Mouse (Mus musculus): ENCODE data around the gene Tiam1. TPM values are rescaled to one million over a fixed set of nuclear protein-coding genes. Genes with fewer than 3 reads are reported as not detected.

Gene Tiam1
- polyA plus RNA-seq (2012; rRNA removed) = 14.1 and 17.8 TPM in 2 replicates

- peak; percentile 78; the same call in 1 of the 2 replicates for TF ChIP-seq CTCF (IDR thresholded peaks at IDR 0.05; ENCODE audit: borderline replicate concordance, control insufficient read depth, extremely low read depth, insufficient read depth, low read length, poor library complexity)
- TF ChIP-seq POLR2A (IDR thresholded peaks at IDR 0.05; ENCODE audit: control insufficient read depth, extremely low read depth, insufficient read depth, low read length, poor library complexity) = peak; percentile 93
- H3K4me3 ChIP-seq (ENCODE audit: control insufficient read depth, insufficient read depth, low read length) = peak within 1 kb of the TSS; percentile 58
- no peaks in the 10 kb centered on the region for H3K36me3 ChIP-seq (ENCODE audit: control insufficient read depth, insufficient read depth, low read length)
- H3K27ac ChIP-seq (ENCODE audit: control insufficient read depth, insufficient read depth, low read length) = no peak within 1 kb of the TSS
- WGBS = under 1% methylated on average over 64 of the region's 64 CpGs
- peaks cover 15% of the 10 kb centered on the region for H3K4me1 ChIP-seq (replicated peaks; ENCODE audit: control insufficient read depth, insufficient read depth, low read length)
- H3K27me3 ChIP-seq (ENCODE audit: control insufficient read depth, insufficient read depth, low read length) = no peaks in the 10 kb centered on the region
- DNase-seq = peak; percentile 96
These were observed at the start of gene Tiam1 for GRCm38 (mm10) chr16:90143760-90144516. Gene Tiam1, minus strand, starts transcription at chr16:90143769.

GRCm38 (mm10) chr16:90191289-90191688, 47.7 kb upstream of the Tiam1 start:
- no peak overlapping the region for H3K27ac ChIP-seq (ENCODE audit: control insufficient read depth, insufficient read depth, low read length)
- DNase-seq = no peak
- WGBS = 90% methylated on average over 6 of the region's 6 CpGs
- no peaks in the 10 kb centered on the region for H3K27me3 ChIP-seq (ENCODE audit: control insufficient read depth, insufficient read depth, low read length)
- no peaks in the 10 kb centered on the region for H3K4me1 ChIP-seq (replicated peaks; ENCODE audit: control insufficient read depth, insufficient read depth, low read length)
- no peak for TF ChIP-seq POLR2A (IDR thresholded peaks at IDR 0.05; ENCODE audit: control insufficient read depth, extremely low read depth, insufficient read depth, low read length, poor library complexity)
- TF ChIP-seq CTCF (IDR thresholded peaks at IDR 0.05; ENCODE audit: borderline replicate concordance, control insufficient read depth, extremely low read depth, insufficient read depth, low read length, poor library complexity) = no peak
- no peaks in the 10 kb centered on the region for H3K36me3 ChIP-seq (ENCODE audit: control insufficient read depth, insufficient read depth, low read length)
- no peak overlapping the region for H3K4me3 ChIP-seq (ENCODE audit: control insufficient read depth, insufficient read depth, low read length)

GRCm38 (mm10) chr16:90187453-90187852, 43.9 kb upstream of the Tiam1 start:
- Histone ChIP-seq H3K4me1 (replicated peaks; ENCODE audit: control insufficient read depth, insufficient read depth, low read length) (no peaks in the 10 kb centered on the region), H3K4me3 (ENCODE audit: control insufficient read depth, insufficient read depth, low read length) (no peak overlapping the region), H3K27ac (ENCODE audit: control insufficient read depth, insufficient read depth, low read length) (no peak overlapping the region), H3K36me3 (ENCODE audit: control insufficient read depth, insufficient read depth, low read length) (no peaks in the 10 kb centered on the region), H3K27me3 (ENCODE audit: control insufficient read depth, insufficient read depth, low read length) (no peaks in the 10 kb centered on the region)
- 18% methylated on average over 13 of the region's 13 CpGs for WGBS
- DNase-seq = no peak
- TF ChIP-seq POLR2A (IDR thresholded peaks at IDR 0.05; ENCODE audit: control insufficient read depth, extremely low read depth, insufficient read depth, low read length, poor library complexity) = no peak
- TF ChIP-seq CTCF (IDR thresholded peaks at IDR 0.05; ENCODE audit: borderline replicate concordance, control insufficient read depth, extremely low read depth, insufficient read depth, low read length, poor library complexity) = no peak

GRCm38 (mm10) chr16:90185928-90186588, 42.5 kb upstream of the Tiam1 start:
- H3K4me3 ChIP-seq (ENCODE audit: control insufficient read depth, insufficient read depth, low read length) = no peak overlapping the region
- H3K36me3 ChIP-seq (ENCODE audit: control insufficient read depth, insufficient read depth, low read length) = no peaks in the 10 kb centered on the region
- peak; percentile 76 for DNase-seq
- 52% methylated on average over 8 of the region's 8 CpGs for WGBS
- H3K27me3 ChIP-seq (ENCODE audit: control insufficient read depth, insufficient read depth, low read length) = no peaks in the 10 kb centered on the region
- TF ChIP-seq POLR2A (IDR thresholded peaks at IDR 0.05; ENCODE audit: control insufficient read depth, extremely low read depth, insufficient read depth, low read length, poor library complexity) (no peak), CTCF (IDR thresholded peaks at IDR 0.05; ENCODE audit: borderline replicate concordance, control insufficient read depth, extremely low read depth, insufficient read depth, low read length, poor library complexity) (no peak; the same call in 1 of the 2 replicates)
- H3K27ac ChIP-seq (ENCODE audit: control insufficient read depth, insufficient read depth, low read length) = no peak overlapping the region
- no peaks in the 10 kb centered on the region for H3K4me1 ChIP-seq (replicated peaks; ENCODE audit: control insufficient read depth, insufficient read depth, low read length)

GRCm38 (mm10) chr16:90184135-90184534, 40.6 kb upstream of the Tiam1 start:
- 96% methylated on average over 6 of the region's 6 CpGs for WGBS
- Histone ChIP-seq H3K27me3 (ENCODE audit: control insufficient read depth, insufficient read depth, low read length) (no peaks in the 10 kb centered on the region), H3K27ac (ENCODE audit: control insufficient read depth, insufficient read depth, low read length) (no peak overlapping the region), H3K4me3 (ENCODE audit: control insufficient read depth, insufficient read depth, low read length) (no peak overlapping the region), H3K36me3 (ENCODE audit: control insufficient read depth, insufficient read depth, low read length) (no peaks in the 10 kb centered on the region), H3K4me1 (replicated peaks; ENCODE audit: control insufficient read depth, insufficient read depth, low read length) (no peaks in the 10 kb centered on the region)
- TF ChIP-seq CTCF (IDR thresholded peaks at IDR 0.05; ENCODE audit: borderline replicate concordance, control insufficient read depth, extremely low read depth, insufficient read depth, low read length, poor library complexity) (no peak), POLR2A (IDR thresholded peaks at IDR 0.05; ENCODE audit: control insufficient read depth, extremely low read depth, insufficient read depth, low read length, poor library complexity) (no peak)
- DNase-seq = no peak

GRCm38 (mm10) chr16:90181673-90182072, 38.1 kb upstream of the Tiam1 start:
- Histone ChIP-seq H3K27me3 (ENCODE audit: control insufficient read depth, insufficient read depth, low read length) (no peaks in the 10 kb centered on the region), H3K27ac (ENCODE audit: control insufficient read depth, insufficient read depth, low read length) (no peak overlapping the region), H3K36me3 (ENCODE audit: control insufficient read depth, insufficient read depth, low read length) (no peaks in the 10 kb centered on the region), H3K4me3 (ENCODE audit: control insufficient read depth, insufficient read depth, low read length) (no peak overlapping the region), H3K4me1 (replicated peaks; ENCODE audit: control insufficient read depth, insufficient read depth, low read length) (no peaks in the 10 kb centered on the region)
- no peak for TF ChIP-seq POLR2A (IDR thresholded peaks at IDR 0.05; ENCODE audit: control insufficient read depth, extremely low read depth, insufficient read depth, low read length, poor library complexity)
- WGBS = 86% methylated on average over 8 of the region's 8 CpGs
- no peak for DNase-seq
